Mouse (Mus musculus) heart, postnatal 0 days (tissue): ENCODE measurements around the gene Uhrf1bp1. TPM values are rescaled to one million over a fixed set of nuclear protein-coding genes. Genes with fewer than 3 reads are reported as not detected.

Experiments used
- ATAC-seq: fragments of 200-750 bp; cut with Nextera tagmentation; 2 replicates; pipeline ENCODE4 v1.8.0; 2017; ENCODE audit warnings: low read depth, moderate number of reproducible peaks, moderate library complexity; ENCODE audit not compliant: insufficient read depth
- DNase-seq: peaks from one replicate; pipeline ENCODE4 v3.0.0-alpha.2; 2016; ENCODE audit warnings: low spot score
- H3K27ac ChIP-seq: fragments of 300-500 bp; sonication (generic); 2 replicates; pipeline ENCODE4 v1.5.1; 2014; ENCODE audit warnings: low read depth, mild to moderate bottlenecking
- H3K27me3 ChIP-seq: fragments of 300-500 bp; sonication (generic); 2 replicates; pipeline ENCODE4 v1.6.1; 2014; ENCODE audit warnings: low read length, mixed read lengths; ENCODE audit not compliant: control insufficient read depth, insufficient read depth
- H3K36me3 ChIP-seq: fragments of 300-500 bp; sonication (generic); replicated peaks from 2 replicates; pipeline ENCODE4 v1.6.1; 2014; ENCODE audit warnings: low read length, mixed read lengths; ENCODE audit not compliant: control insufficient read depth, insufficient read depth
- H3K4me1 ChIP-seq: fragments of 300-500 bp; sonication (generic); 2 replicates; pipeline ENCODE4 v1.6.1; 2014; ENCODE audit warnings: antibody characterized with exemption; ENCODE audit not compliant: control insufficient read depth, insufficient read depth
- H3K4me2 ChIP-seq: fragments of 300-500 bp; sonication (generic); 2 replicates; pipeline ENCODE4 v1.6.1; 2014; ENCODE audit warnings: low read depth, mild to moderate bottlenecking, low read length, moderate library complexity
- H3K4me3 ChIP-seq: fragments of 300-500 bp; sonication (generic); 2 replicates; pipeline ENCODE4 v1.5.1; 2014; ENCODE audit warnings: low read depth, low read length
- H3K9ac ChIP-seq: fragments of 300-500 bp; sonication (generic); replicated peaks from 2 replicates; pipeline ENCODE4 v1.6.1; 2014; ENCODE audit warnings: low read depth, low read length, mixed read lengths
- H3K9me3 ChIP-seq: fragments of 300-500 bp; sonication (generic); replicated peaks from 2 replicates; pipeline ENCODE4 v1.6.1; 2016; ENCODE audit warnings: low read length; ENCODE audit not compliant: control insufficient read depth
- CTCF ChIP-seq: IDR thresholded peaks from 2 replicates; pipeline ENCODE4 v1.5.1; 2016; ENCODE audit warnings: antibody characterized with exemption, control low read depth, low read depth
- EP300 ChIP-seq: IDR thresholded peaks from 2 replicates; pipeline ENCODE4 v1.6.1; 2016; ENCODE audit warnings: antibody characterized with exemption, low read depth
- WGBS: fragments of 180-500 bp; shearing (Covaris S2); extraction: QIAGEN DNeasy Blood & Tissue Kit; methylation state at CpG from one replicate; pipeline ENCODE4 v1.1.7; 2014; 5-methylcytosine and 5-hydroxymethylcytosine counted together
- polyA plus RNA-seq: library from polyadenylated mRNA; unstranded; fragments of >200 nt; fragmentation: Nextera tagmentation; extraction: Ambion mirVana; gene quantifications from 2 replicates; pipeline ENCODE4 v1.2.1, GENCODE M21; 2015
- total RNA-seq: library from RNA; depleted of rRNA; stranded (reverse); fragments of >200 nt; gene quantifications from 2 replicates; pipeline ENCODE4 v1.2.3, GENCODE M21; 2014; ENCODE audit warnings: low replicate concordance; rRNA removed

Uhrf1bp1 gene
- total RNA-seq (5.3 and 12.3 TPM in 2 replicates), polyA plus RNA-seq (1.4 and 1.9 TPM in 2 replicates)

GRCm38 (mm10) chr17:27856265-27856797, at the start of gene Uhrf1bp1:
Gene Uhrf1bp1 (plus strand): TSS chr17:27856441.
- TF ChIP-seq EP300: no peak
- TF ChIP-seq CTCF: no peak
- under 1% methylated on average over 52 of the region's 54 CpGs for WGBS

GRCm38 (mm10) chr17:27807542-27808078, 48.6 kb upstream of the Uhrf1bp1 start:
- no peak for TF ChIP-seq CTCF
- TF ChIP-seq EP300: no peak
- ATAC-seq (no peak), DNase-seq (no peak)
- Histone ChIP-seq H3K9ac (no peak overlapping the region), H3K27me3 (no peaks in the 10 kb centered on the region), H3K4me2 (no peak overlapping the region), H3K27ac (no peak overlapping the region), H3K36me3 (no peaks in the 10 kb centered on the region), H3K4me3 (no peak overlapping the region), H3K9me3 (no peaks in the 10 kb centered on the region), H3K4me1 (peaks cover 28% of the 10 kb centered on the region)
- 75% methylated on average over 2 of the region's 2 CpGs for WGBS

More at GRCm38 (mm10) chr17:27856265-27856797, at the start of gene Uhrf1bp1:
- Histone ChIP-seq H3K9me3 (no peaks in the 10 kb centered on the region), H3K4me1 (peaks cover 10% of the 10 kb centered on the region), H3K27me3 (no peaks in the 10 kb centered on the region), H3K9ac (peak within 1 kb of the TSS; percentile 85), H3K36me3 (peaks cover 17% of the 10 kb centered on the region; the same call in 1 of the 2 replicates), H3K4me2 (peak within 1 kb of the TSS; percentile 96), H3K27ac (peak within 1 kb of the TSS; percentile 85), H3K4me3 (peak within 1 kb of the TSS; percentile 94)
- ATAC-seq: peak; percentile 86
- DNase-seq: peak; percentile 79

GRCm38 (mm10) chr17:27810569-27811331, 45.5 kb upstream of the Uhrf1bp1 start:
- no peak overlapping the region for H3K27ac ChIP-seq
- H3K4me1 ChIP-seq: peaks cover 18% of the 10 kb centered on the region
- no peak for ATAC-seq

GRCm38 (mm10) chr17:27811980-27812379, 44.3 kb upstream of the Uhrf1bp1 start:
- DNase-seq (no peak), ATAC-seq (no peak)
- H3K4me3 ChIP-seq: no peak overlapping the region
- no peaks in the 10 kb centered on the region for H3K36me3 ChIP-seq
- 44% methylated on average over 3 of the region's 3 CpGs for WGBS
- no peak overlapping the region for H3K4me2 ChIP-seq
- no peak for TF ChIP-seq EP300
- no peak for TF ChIP-seq CTCF
- no peak overlapping the region for H3K27ac ChIP-seq
- peaks cover 10% of the 10 kb centered on the region; the same call in 1 of the 2 replicates for H3K4me1 ChIP-seq
- no peaks in the 10 kb centered on the region for H3K27me3 ChIP-seq
- no peak overlapping the region for H3K9ac ChIP-seq
- no peaks in the 10 kb centered on the region for H3K9me3 ChIP-seq

More at GRCm38 (mm10) chr17:27810569-27811331, 45.5 kb upstream of the Uhrf1bp1 start:
- no peak for DNase-seq
- no peak overlapping the region for H3K4me2 ChIP-seq
- H3K4me3 ChIP-seq: no peak overlapping the region
- H3K36me3 ChIP-seq: no peaks in the 10 kb centered on the region
- H3K9me3 ChIP-seq: no peaks in the 10 kb centered on the region
- WGBS: 71% methylated on average over 16 of the region's 16 CpGs
- H3K27me3 ChIP-seq: no peaks in the 10 kb centered on the region
- TF ChIP-seq CTCF (no peak), EP300 (no peak)
- H3K9ac ChIP-seq: no peak overlapping the region

GRCm38 (mm10) chr17:27814606-27815005, 41.6 kb upstream of the Uhrf1bp1 start:
- no peaks in the 10 kb centered on the region for H3K9me3 ChIP-seq
- no peak overlapping the region for H3K27ac ChIP-seq
- no peaks in the 10 kb centered on the region for H3K36me3 ChIP-seq
- TF ChIP-seq EP300 (no peak), CTCF (no peak)
- no peak overlapping the region for H3K4me3 ChIP-seq
- no peak for ATAC-seq
- no peak overlapping the region for H3K4me2 ChIP-seq
- no peak overlapping the region for H3K9ac ChIP-seq
- H3K27me3 ChIP-seq: no peaks in the 10 kb centered on the region
- H3K4me1 ChIP-seq: peaks cover 27% of the 10 kb centered on the region
- DNase-seq: no peak
